Mouse (Mus musculus) c-Kit-positive CD71-positive TER-119-positive erythroid progenitor cells, embryonic 14.5 days (primary cell): ENCODE data around the gene Mon1a.

Experiments
- DNase-seq: peaks from one replicate; pipeline ENCODE4 v3.0.0-alpha.2; 2013; ENCODE audit warnings: low spot score

Gene Mon1a

DNA sequence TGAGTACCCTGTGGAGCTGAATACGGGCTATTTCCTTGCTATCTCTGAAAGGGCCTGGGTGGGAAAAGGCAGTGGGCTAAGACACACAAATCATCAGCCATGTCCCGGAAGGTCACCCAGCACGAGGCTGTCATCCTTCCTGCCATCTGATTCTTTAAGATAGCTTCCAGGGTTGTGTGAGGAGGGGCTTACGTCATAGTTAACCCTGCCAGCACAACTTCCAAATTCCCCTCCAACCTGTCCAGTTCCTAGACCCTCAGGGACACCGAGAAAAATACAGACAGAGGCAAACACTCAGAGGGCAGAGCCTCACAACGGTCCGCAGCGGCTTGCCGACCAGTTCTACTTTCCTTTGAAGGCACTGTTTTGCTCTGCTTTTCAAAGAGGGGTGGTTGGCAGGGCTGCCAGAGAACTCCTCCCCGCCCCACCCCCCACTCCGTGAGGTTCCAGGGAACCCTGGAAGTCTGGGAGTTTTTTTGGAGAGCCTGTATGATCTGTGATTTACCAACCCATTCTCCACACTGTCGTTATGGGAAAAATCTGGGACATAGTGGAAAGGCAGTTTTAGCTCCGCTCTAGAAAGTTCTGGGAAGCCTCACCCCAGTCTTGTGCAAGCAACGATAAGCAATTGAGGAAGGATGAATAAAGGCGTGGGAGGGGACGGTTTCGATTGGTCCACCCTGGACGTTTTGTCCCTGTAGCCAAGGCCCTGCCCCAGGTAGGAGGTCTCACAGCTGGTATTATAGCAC is 20.6 kb downstream of the Mon1a start:
- no peak for DNase-seq

DNA sequence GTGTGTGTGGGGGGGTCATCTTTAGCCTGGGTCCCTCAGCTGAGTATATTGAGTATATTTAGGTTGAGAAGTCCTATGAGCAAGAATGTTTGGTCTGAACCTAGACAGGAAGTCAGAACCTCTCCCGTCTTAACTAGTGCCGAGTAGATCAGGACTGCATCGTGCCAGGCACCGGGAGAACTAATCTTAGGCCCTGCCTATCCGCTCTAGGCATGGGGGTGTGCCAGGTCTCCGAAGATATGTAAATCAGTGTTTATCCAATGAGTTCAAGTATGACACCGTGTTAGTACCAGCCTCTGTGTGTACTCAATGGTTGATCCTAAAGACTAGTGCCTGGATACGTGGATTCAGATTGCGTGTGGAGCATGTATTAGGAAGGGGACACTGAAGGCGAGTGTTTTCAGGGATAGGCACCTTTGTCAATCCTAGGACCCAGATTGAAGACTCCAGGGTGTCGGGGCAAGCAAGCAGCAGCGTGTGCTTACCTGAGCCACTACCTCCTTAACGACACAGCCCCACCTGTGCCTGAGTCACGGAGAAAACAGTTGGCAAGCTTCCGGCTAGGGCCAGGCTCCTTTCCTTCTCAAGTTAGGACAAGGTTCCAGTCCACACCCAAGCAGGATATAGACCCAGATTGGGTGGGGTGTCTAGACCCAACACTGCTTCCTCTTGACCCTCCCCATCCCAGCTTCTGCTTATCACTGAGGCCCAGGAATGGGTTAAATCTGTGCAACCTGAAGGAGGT is 22.2 kb downstream of the Mon1a start:
- DNase-seq: no peak

DNA sequence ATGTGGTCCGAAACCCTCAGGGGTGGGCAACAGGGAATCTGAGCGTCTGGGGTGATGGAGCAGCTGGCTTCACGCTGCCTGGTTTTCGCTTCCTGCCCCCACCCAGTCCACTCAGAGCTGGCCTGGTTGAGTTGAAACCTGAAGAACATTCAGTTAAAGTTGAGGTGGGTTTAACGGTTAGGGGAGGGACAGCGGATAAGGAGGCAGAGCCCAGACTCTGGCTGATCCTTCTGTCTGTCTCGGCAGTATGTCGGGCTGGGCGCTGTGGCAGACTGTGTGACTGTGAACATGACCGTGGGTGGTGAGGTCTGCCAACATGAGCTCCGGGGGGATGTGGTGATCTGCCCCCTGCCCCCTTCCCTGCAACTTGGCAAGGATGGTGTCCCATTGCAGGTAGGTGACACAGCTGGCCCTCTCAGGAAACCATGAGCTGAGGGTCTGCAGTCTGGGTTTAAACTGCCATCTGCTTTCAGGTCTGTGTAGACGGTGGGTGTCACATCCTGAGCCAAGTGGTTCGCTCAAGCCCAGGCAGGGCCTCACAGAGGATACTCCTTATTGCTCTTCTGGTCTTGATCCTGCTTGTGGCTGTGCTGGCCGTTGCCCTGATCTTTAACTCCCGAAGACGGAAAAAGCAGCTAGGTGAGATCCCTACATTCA is 26.9 kb downstream of the Mon1a start:
- no peak for DNase-seq

DNA sequence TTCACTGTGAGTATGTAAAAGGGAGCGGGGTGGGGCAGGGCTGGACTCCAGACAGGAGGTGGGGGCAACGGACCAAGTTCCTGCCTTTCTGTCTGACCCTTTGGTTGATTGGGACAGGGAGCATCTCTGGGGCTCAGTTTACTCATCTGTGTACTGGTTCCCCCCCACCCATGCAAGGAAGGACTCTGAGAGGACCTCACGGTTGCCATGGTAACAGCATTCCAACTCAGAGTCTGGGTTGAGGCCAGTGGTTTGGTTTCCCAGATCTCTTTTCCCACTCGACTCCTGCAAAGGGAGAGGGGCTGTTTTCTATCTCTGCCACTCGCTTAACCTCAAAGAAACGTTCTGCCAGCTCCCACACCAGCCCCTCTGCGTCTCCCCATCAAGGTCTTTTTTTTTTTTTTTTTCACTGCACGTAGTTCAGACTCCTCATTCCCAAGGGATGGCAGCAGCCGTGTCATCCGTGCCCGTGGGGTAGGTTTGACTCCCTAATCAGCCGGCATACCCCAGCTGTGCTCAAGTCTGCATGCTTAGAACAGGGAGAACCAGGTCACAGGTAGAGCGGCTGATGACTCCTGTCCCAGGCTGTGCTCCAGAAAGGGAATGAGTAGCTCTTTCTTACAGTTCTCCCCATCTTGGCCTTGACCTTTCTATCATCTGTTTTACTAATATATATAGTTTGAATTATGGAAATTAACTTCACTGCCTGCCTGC is 30.1 kb downstream of the Mon1a start:
- DNase-seq: no peak

DNA sequence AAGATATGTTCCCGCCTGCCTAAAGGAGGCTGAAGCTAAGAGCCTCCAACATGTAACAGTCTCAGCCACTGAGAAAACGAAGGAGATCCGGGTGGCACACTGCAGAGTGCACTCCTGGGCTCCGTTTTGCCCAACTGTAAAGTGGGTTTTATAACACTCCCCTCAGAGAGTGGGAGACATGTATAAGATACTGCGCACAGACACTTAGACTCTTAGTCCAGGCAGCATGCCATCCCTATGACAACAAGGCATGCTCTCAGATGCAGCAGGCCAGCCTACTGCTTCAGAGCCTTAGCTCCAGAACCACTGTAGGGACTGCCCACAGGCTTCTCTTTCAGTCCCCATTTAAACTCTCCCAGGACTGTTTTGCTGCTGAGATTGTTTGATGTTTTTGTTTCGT is 30.9 kb downstream of the Mon1a start:
- DNase-seq: no peak

DNA sequence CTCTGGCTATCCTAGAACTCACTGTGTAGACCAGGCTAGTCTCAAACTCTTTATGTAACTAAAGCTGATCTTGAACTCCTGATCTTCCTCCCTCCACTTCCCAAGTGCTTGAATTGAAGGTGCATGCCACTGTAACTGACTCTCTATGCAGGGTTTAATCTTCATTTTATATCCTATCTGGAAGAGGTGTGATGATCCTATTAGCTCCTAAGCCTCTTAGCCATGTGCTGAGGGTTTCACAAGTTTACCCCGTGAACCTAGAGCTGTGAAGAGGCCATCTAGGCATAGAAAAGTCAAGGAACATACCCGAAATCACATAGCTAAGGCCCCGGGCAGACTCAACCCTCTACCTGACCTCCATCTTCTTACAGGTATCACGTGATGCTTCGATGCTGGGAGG is 31.5 kb downstream of the Mon1a start:
- DNase-seq: no peak

DNA sequence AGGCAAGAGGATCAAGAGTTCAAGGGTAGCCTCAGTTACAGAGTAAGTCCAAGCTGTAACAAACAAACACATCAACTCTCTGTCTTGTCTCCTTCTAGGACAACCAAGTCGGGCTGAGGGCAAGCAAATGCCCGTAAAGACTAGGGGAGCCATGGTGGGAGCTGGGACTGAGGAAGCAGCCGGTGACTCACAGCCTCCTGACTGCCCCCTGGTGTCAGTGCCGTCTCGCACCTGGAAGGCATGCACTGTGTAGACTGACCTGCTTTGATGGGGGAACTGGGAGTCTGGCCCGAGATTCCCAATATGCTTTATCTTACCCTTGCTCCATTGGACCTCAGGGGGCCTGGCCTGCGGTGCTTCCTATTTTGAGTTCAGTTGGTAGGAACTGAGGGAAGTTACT is 35.1 kb downstream of the Mon1a start:
- DNase-seq: no peak

DNA sequence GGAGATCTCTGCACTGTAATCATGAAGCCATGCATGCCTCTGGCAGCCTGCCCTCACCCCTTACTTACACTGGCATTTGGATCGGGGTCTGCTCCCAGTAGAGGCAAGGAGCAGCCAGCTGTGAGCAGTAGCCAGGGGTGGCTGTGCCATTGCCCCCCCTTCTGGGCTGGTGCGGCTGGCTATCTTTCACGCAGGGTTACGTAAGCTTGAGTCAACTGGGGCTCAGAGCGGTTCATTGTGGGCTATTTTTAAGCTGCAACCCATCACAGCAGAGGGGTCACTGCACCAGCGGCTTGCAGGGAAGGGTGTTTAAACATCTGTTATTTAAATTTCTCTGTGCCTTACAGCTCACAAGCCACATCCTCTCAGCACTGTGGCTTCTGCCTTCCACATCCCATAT is 36.0 kb downstream of the Mon1a start:
- DNase-seq: no peak

DNA sequence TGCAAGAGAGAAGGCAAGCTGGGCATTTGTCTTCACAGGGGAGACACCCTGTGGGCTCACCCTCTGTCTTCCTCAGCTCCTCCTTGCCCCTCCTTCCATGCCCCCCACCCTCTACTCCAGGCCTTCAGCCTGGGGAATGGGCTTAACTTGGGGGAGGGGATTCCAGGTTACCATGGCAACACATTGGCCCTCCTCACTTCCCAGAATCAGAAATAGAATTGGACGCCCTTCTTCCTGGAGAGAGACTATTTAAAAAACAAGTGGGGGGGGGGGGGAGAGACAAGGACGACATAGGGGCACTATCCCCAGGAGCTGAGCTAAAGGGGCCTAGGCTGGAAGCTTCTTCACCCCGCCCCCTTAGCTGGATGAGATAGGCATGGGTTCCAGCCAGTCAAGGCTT is 37.3 kb downstream of the Mon1a start:
- DNase-seq: no peak

DNA sequence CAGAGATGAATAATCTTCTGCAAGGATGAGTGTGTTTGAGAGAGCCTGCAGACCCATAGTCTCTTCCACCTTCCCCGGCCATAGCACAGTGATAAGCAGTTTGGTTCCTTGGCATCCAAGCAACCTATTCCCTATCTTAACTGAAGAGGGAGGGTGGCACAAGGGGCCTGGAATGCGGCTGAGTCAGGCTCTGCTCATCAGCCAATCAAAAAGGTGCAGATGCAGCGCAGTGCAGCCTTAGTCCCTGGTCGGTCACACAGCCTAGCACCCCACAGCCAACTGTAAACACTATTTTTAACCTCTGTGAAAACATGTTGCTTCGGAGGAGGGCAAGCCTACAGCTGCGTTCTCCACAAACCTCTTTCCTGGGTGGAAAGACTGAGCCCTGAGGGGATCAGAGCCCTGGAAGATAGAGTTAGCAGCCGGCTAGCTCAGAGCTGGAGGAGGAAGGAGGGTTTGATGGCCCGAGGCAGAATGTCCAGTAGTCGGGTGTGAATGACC is 39.0 kb downstream of the Mon1a start:
- no peak for DNase-seq

DNA sequence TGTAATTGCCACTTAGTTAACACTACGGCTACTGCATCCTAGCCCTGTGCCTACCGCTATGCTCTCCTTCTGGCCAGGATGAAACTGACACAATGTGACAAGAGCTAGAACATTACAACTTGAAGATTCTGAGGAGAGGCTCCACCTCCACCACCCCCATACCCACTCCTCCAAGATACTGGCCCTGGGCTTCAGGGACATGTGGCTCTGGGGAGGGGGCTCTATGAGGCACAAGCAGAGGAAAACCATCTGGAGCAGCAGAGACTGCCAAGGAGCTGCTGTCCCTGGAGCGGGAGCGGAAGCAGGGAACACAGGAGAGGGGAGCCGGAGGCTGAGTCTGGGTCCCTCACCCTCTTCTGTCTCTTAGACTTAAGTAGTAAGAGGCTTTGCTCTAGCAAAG is 39.8 kb downstream of the Mon1a start:
- DNase-seq: no peak

DNA sequence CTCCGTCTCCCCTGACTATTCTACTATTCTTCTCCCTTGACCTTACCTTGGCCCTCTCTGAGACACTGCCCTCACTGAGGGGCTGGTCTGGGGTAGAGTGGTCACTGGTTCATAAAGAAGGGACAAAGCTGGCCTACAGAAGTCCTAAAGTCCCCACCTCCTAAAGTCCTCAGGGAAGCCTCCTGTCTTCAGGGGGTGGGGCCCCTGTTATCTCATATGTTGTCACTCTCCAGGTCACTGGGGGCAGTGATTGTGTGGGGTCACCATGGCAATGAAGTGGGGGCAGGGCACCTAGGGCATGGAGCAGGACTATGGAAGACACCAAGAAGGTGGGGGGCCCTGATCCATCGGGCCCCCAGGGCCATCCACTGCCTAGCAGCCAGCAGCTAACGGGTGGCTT is 40.2 kb downstream of the Mon1a start, which contains the start of gene Actl11:
Gene Actl11, plus strand, starts transcription at position 301 of the 400 bp plus-strand sequence.
- DNase-seq: no peak

DNA sequence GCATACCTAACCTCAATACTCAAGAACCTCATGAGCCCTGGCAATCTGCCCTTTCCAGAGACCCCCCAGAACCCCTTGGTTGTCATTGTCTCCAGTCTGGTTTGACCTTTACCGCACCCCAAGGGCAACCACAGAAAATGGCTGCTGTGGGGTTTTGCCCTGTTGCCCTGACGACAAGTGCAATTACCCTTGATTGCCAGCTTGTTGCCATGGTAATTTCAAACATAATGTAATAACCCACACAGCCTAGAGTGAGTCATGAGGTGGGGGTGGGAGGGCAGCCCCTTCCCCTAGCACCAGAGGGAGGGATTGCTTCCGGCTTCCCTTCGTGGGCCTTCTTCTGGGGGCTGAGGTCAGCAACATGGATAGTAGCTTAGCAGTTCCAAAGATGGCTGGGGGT is 44.3 kb downstream of the Mon1a start:
- no peak for DNase-seq

DNA sequence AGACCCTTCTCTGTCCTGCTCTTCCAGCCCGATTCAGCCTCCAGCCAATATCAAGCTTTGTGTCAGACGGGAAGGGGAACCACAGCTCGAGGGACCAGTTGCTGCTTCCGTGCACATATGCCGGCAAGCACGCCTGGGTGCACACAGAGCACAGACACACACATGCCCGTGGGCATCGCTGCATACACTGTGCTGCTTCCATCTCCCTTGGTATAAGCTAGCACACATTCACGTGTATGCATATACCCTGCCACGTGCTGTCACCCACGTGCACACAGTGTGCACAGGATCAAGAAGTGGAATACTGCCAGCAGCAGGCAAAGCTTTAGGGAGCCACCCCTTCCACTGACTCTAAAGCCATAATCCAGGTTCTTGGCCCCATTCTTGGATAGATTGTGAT is 46.2 kb downstream of the Mon1a start:
- DNase-seq: no peak

DNA sequence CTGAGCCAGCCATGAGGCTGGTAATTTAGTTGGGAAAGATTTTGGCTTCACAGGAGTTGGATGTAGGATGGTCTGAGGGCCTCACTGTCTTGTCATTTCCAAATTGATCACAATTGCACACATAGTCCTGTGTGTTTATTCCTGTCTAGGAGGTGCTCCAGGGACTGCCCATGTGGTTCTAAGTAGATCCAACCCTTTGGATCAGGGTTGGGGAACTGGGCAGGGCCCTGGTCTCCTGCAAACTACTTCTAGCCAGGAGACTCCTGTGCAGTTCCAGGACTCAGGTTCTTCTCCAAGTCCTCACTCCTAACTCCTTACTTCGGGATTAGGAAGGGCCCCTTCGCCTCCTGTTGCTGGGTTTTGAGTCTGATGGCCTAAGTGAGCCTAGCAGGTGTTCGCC is 47.4 kb downstream of the Mon1a start, which contains the start of gene Camkv:
Gene Camkv, plus strand, starts transcription at position 301 of the 400 bp plus-strand sequence.
- DNase-seq: no peak

DNA sequence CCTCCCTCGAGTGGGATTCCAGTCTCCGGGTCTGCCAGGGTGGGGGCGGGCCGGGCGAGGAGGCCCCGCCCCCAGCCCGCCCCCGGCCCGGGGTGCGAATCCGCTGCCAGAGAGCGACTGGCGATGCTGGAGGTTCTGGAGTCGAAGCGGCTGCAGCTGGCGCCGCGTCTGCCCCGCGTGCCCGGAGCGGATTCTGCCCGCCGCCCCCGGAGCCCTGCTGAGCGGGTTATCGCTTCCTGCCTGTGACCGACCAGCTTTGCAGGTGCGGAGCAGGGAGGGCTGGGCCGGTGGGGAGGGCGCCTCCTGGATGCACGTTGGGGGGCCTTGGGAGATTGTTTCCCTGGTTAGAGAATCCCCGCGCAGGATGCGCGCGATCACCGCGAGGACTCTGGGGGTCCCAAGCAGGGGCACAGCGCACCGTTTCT is 47.9 kb downstream of the Mon1a start:
- DNase-seq: no peak

DNA sequence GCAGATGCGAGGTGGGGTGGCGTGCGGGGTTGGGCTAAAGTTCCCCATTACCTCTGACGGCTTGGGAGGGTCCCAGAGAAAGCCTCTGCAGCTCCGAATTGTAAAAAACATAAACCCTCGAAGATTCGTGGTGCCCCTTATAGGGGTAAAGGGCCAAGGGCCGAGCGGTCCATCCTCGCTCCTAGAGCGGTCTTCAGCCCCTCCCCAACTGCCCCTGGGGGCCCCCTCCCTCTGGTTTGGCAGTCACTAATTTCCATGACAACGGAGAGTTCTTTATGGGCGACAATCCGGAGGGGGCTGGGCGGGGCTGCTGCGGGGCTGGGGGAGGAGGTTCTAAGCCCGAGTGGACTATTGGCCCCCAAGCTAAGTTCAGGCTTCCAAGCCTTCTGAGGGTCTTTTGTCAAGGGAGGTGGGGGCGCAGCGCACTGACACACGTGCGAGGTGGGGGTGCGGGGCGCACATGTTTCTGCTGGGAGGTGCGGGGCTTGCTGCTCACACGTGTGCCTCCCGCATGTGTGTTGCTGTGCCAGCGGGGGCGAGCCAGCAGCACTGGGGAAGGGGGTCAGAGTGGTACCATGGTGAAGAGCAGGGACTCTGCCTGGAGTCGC is 48.4 kb downstream of the Mon1a start:
- DNase-seq: no peak

DNA sequence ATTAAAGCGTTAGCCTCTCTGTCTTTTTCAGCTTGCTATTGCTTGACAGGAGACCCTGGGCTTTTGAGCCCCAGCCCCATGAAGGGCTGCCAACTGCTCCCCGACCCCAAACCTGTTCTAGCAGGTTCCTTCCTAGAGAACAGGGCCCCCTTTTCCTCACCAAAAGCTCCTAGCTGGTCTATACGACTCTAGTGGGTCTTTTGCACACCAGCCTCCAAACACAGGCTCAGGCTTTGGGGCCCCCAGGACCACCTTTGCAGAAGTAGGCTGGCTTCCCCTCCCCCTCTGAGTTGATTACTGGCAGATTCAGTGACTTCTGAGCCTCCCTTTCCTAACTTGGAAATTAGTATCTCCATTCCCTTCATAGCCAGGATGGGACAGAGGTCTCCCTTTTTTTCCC is 48.9 kb downstream of the Mon1a start:
- no peak for DNase-seq

DNA sequence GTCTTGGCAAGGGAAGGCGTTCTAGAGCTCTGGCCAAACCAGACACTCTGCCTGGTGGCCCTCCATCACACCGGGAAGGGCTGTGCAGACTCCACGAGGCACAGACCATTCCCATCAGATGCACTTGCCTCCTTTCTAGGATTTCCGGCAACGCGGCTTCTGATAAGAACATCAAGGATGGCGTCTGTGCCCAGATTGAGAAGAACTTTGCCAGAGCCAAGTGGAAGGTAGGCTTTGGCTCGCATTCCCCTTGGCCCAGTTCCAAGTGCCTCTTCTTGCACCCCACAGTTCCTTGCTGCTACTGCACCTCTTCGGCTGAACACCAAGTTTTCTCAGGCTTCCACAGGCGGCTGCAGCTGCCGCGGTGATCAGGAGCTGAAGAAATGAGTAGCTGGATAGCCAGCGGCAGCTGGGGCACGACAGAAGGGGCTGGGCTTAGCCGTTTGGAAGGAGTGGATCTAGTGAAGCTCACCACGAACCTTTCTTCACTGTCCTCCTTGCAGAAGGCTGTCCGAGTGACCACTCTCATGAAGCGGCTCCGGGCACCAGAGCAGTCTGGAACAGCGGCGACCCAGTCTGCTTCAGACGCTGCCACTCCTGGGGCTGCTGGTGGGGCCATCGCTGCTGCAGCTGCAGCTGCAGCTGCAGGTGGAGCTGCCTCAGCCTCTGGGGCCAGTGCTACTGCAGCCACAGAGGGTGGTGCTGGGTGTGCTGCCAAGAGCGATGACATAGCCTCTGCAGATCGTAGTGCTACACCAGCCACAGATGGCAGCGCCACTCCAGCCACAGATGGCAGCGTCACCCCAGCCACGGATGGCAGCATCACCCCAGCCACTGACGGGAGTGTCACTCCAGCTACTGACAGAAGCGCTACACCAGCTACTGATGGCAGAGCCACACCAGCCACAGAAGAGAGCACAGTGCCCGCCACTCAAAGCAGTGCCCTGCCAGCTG is 59.6 kb downstream of the Mon1a start:
- DNase-seq: no peak

DNA sequence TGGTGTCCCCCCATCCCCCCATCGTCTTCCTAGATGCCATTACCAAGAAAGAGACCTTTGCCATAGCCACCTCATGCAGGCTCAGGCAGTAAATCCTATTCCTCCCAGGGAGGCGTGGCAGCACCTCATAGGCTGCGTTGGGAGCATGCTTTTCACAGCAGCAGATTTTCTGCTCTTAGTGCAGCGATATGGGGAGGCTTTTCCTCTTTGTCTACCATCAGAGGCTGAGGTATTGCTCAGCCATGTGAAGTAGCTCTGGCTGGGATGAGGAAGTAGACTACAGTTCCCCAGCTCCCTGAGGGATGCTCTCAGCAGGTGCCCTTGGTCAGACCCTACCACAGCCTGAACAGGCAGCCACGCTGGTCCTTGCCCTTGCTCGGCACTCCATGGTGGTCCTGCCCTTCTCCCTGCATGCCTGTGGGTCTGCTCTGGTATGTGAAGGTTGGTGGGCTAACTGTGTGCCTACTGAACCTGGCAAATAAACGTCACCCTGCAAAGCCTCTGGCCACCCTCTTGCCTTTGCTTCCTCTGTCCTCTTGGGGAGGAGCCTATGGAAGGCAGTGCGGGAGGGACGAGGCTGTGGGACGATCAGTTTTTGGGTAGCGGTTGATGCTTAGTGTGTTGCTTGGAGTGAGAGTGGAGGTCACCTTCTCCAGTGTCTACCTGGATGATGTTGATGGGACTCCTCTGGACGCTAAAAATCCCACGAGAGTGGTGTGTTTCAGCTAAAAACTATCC is 61.4 kb downstream of the Mon1a start:
- DNase-seq: no peak
